ENCODE assay signal across 27 mouse cellular contexts in the genomic region with DNA sequence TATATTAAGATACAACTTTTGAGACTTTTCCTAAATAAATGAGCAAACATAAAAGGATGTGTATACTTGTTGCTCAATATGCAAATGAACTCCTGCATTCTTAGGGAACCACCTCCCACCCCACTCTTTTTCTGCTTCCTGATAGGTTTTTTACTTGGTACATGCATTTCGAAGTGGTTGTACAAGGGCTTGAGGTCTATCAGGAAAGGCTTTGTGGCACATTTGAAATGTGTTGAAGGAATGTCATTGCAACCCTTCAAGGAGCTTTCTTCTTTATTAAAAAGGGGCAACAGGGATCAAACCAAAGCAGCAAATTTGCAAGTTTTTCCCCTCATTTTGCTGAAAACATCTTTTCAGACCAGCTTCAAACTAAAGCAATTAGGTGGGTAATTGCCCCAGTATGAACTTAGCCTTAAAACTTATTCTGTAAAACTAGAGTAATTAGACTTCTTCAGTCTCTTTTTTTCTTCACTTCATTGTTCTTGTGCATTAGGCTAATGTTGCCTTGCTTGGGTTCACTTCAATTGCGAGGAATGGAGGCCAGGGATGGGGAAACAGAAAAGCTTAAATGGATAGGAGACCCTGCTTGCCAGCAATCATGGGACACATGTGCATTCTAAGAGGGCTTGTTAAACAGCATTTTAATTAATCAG.
DNase-seq lines count a peak whose midpoint lies in the region; ATAC-seq lines count a peak whose summit lies in the region.
"Had no signal": no experiment of that assay in that cellular context is flagged by ENCODE, and none has a peak within 500 bp of the region (broad histone marks: within the 10 kb centered on the region; RNA-seq: fewer than 3 reads in every experiment).

No protein-coding gene starts in this region.

- WGBS in midbrain, embryonic 12.5 days = 47% methylated on average over 2 of the region's 2 CpGs
- 59% methylated on average over 2 of the region's 2 CpGs for WGBS in midbrain, embryonic 15.5 days
- 10% methylated on average over 2 of the region's 2 CpGs for WGBS in forebrain, embryonic 16.5 days

- H3K4me3 ChIP-seq in midbrain, embryonic 12.5 days = no peak overlapping the region
- H3K4me3 ChIP-seq in midbrain, embryonic 15.5 days = no peak overlapping the region
- H3K4me3 ChIP-seq in forebrain, embryonic 16.5 days (replicated peaks; ENCODE audit: low read length) = no peak overlapping the region
- H3K4me3 ChIP-seq: embryonic facial prominence, embryonic 12.5 days; erythroblast, embryonic 14.5 days; heart, embryonic 13.5 days; intestine, embryonic 15.5 days; liver, embryonic 13.5 days; megakaryocyte, embryonic 14.5 days; neural tube, embryonic 12.5 days had no signal

- no peak overlapping the region for H3K4me2 ChIP-seq in midbrain, embryonic 12.5 days (replicated peaks)
- H3K4me2 ChIP-seq in midbrain, embryonic 15.5 days = no peak overlapping the region
- no peak overlapping the region for H3K4me2 ChIP-seq in forebrain, embryonic 16.5 days (ENCODE audit: low read length)
- H3K4me2 ChIP-seq: embryonic facial prominence, embryonic 12.5 days; heart, embryonic 13.5 days; hindbrain, embryonic 14.5 days; intestine, embryonic 15.5 days; liver, embryonic 13.5 days; neural tube, embryonic 12.5 days had no signal

- H3K36me3 ChIP-seq in midbrain, embryonic 12.5 days = no peaks in the 10 kb centered on the region
- no peaks in the 10 kb centered on the region for H3K36me3 ChIP-seq in midbrain, embryonic 15.5 days (replicated peaks)
- no peaks in the 10 kb centered on the region for H3K36me3 ChIP-seq in forebrain, embryonic 16.5 days (ENCODE audit: control insufficient read depth, insufficient read depth)
- H3K36me3 ChIP-seq: embryonic facial prominence, embryonic 12.5 days; heart, embryonic 13.5 days; intestine, embryonic 15.5 days; liver, embryonic 13.5 days; neural tube, embryonic 12.5 days had no signal

- peak; percentile 47; the same call in 1 of the 2 replicates for ATAC-seq in midbrain, embryonic 12.5 days (ENCODE audit: low FRiP score, low read depth)
- no peak for ATAC-seq in midbrain, embryonic 15.5 days (replicated peaks)
- peak; percentile 92 for ATAC-seq in forebrain, embryonic 16.5 days
- ATAC-seq: intestine, embryonic 15.5 days had no signal

- DNase-seq in embryo, embryonic 10.5 days (ENCODE audit: low spot score) = peak; percentile 18
- DNase-seq in embryo, embryonic 10 days (ENCODE audit: low spot score) = no peak
- no peak for DNase-seq in kidney, postnatal 4 days
- DNase-seq in spleen, postnatal 14 days (ENCODE audit: low spot score in 2 of 2) = no peak
- DNase-seq: adrenal gland, postnatal 10 days; cerebellum, adult 2 months; cerebellum, postnatal 25 days; gastrocnemius, postnatal 10 days; heart, postnatal 14 days; kidney, adult 9 months; kidney, postnatal 25 days; liver, embryonic 13.5 days; lung, adult 2 months; midbrain, embryonic 14.5 days; right cerebral cortex, adult 18-20 months; thymus, adult 18-20 months; thymus, postnatal 36 days had no signal

- H3K27ac ChIP-seq in midbrain, embryonic 12.5 days (replicated peaks) = no peak overlapping the region
- no peak overlapping the region for H3K27ac ChIP-seq in midbrain, embryonic 15.5 days
- no peak overlapping the region for H3K27ac ChIP-seq in forebrain, embryonic 16.5 days (ENCODE audit: low read length)
- H3K27ac ChIP-seq: embryonic facial prominence, embryonic 12.5 days; heart, embryonic 13.5 days; hindbrain, embryonic 14.5 days; intestine, embryonic 15.5 days; liver, embryonic 13.5 days; neural tube, embryonic 12.5 days had no signal

- no peaks in the 10 kb centered on the region for H3K4me1 ChIP-seq in midbrain, embryonic 12.5 days
- H3K4me1 ChIP-seq in midbrain, embryonic 15.5 days = no peaks in the 10 kb centered on the region
- H3K4me1 ChIP-seq in forebrain, embryonic 16.5 days (replicated peaks; ENCODE audit: control insufficient read depth, insufficient read depth, low read length) = 0 out of 2 replicates have a peak, but pooled peaks cover 3% of the 10 kb centered on the region
- H3K4me1 ChIP-seq: embryonic facial prominence, embryonic 12.5 days; heart, embryonic 13.5 days; intestine, embryonic 15.5 days; liver, embryonic 13.5 days; megakaryocyte, embryonic 14.5 days; neural tube, embryonic 12.5 days had no signal

- no peak overlapping the region for H3K9ac ChIP-seq in midbrain, embryonic 12.5 days (replicated peaks)
- no peak overlapping the region for H3K9ac ChIP-seq in midbrain, embryonic 15.5 days
- H3K9ac ChIP-seq in forebrain, embryonic 16.5 days (replicated peaks; ENCODE audit: low read depth, low read length) = no peak overlapping the region
- H3K9ac ChIP-seq: embryonic facial prominence, embryonic 12.5 days; heart, embryonic 13.5 days; hindbrain, embryonic 14.5 days; intestine, embryonic 15.5 days; liver, embryonic 13.5 days; neural tube, embryonic 12.5 days had no signal

- no peaks in the 10 kb centered on the region for H3K9me3 ChIP-seq in midbrain, embryonic 12.5 days
- H3K9me3 ChIP-seq in midbrain, embryonic 15.5 days = no peaks in the 10 kb centered on the region
- no peaks in the 10 kb centered on the region for H3K9me3 ChIP-seq in forebrain, embryonic 16.5 days (ENCODE audit: control insufficient read depth, low read length)
- H3K9me3 ChIP-seq: embryonic facial prominence, embryonic 12.5 days; heart, embryonic 13.5 days; intestine, embryonic 15.5 days; liver, embryonic 13.5 days; neural tube, embryonic 12.5 days had no signal

- no peaks in the 10 kb centered on the region for H3K27me3 ChIP-seq in midbrain, embryonic 12.5 days
- no peaks in the 10 kb centered on the region for H3K27me3 ChIP-seq in midbrain, embryonic 15.5 days (replicated peaks)
- 0 out of 2 replicates have a peak, but pooled peaks cover 5% of the 10 kb centered on the region for H3K27me3 ChIP-seq in forebrain, embryonic 16.5 days (replicated peaks; ENCODE audit: control insufficient read depth, insufficient read depth, low read length)
- H3K27me3 ChIP-seq: embryonic facial prominence, embryonic 12.5 days; heart, embryonic 13.5 days; intestine, embryonic 15.5 days; liver, embryonic 13.5 days; megakaryocyte, embryonic 14.5 days; neural tube, embryonic 12.5 days had no signal
